Mouse (Mus musculus) MEL (cell line): ENCODE measurements around the gene Cdk1.

ENCODE experiments used
- CHD1 ChIP-seq: IDR thresholded peaks from 2 replicates; pipeline ENCODE4 v1.6.1; 2012; ENCODE audit warnings: low read depth, mild to moderate bottlenecking, inconsistent platforms, low read length, improper control_type of control experiment
- CHD2 ChIP-seq: IDR thresholded peaks from 2 replicates; pipeline ENCODE4 v1.6.1; 2011; ENCODE audit warnings: low read length, improper control_type of control experiment
- CTCF ChIP-seq, 3 experiments: IDR thresholded peaks in 2 of 3; conservative IDR thresholded peaks in 1 of 3; 2 replicates each; pipeline ENCODE4 v1.5.1; 2011 to 2012; ENCODE audit warnings: low read length in 3 of 3, low read depth in 2 of 3, mild to moderate bottlenecking in 2 of 3, improper control_type of control experiment in 1 of 3, inconsistent platforms in 1 of 3, mixed read lengths in 1 of 3, moderate library complexity in 1 of 3; ENCODE audit not compliant: control insufficient read depth in 1 of 3, insufficient read depth in 1 of 3, poor library complexity in 1 of 3, severe bottlenecking in 1 of 3
- ELF1 ChIP-seq: IDR thresholded peaks from 2 replicates; pipeline ENCODE4 v1.6.1; 2014; ENCODE audit warnings: low read depth, mild to moderate bottlenecking, inconsistent platforms, low read length, improper control_type of control experiment, moderate library complexity
- EP300 ChIP-seq, 2 experiments: IDR thresholded peaks; 2 replicates each; pipeline ENCODE4 v1.6.1; 2011; ENCODE audit warnings: improper control_type of control experiment in 2 of 2, low read length in 2 of 2, low read depth in 1 of 2, mild to moderate bottlenecking in 1 of 2
- HCFC1 ChIP-seq: IDR thresholded peaks from 2 replicates; pipeline ENCODE4 v1.6.1; 2012; ENCODE audit warnings: low read depth, mild to moderate bottlenecking, inconsistent platforms, low read length, improper control_type of control experiment, moderate library complexity
- MAZ ChIP-seq: IDR thresholded peaks from 2 replicates; pipeline ENCODE4 v1.6.1; 2012; ENCODE audit warnings: low read depth, mild to moderate bottlenecking, inconsistent platforms, low read length, improper control_type of control experiment
- MXI1 ChIP-seq: IDR thresholded peaks from 2 replicates; pipeline ENCODE4 v1.6.1; 2011; ENCODE audit warnings: mild to moderate bottlenecking, low read depth, low read length, improper control_type of control experiment
- MYC ChIP-seq: IDR thresholded peaks from 2 replicates; pipeline ENCODE4 v1.6.1; 2011; ENCODE audit warnings: low read depth, mild to moderate bottlenecking, low read length, improper control_type of control experiment, moderate library complexity
- POLR2A ChIP-seq, 2 experiments: IDR thresholded peaks; 2 replicates each; pipeline ENCODE4 v1.6.1; 2011 to 2012; ENCODE audit warnings: low read length in 2 of 2, mild to moderate bottlenecking in 2 of 2, control low read depth in 1 of 2, improper control_type of control experiment in 1 of 2, low read depth in 1 of 2, moderate library complexity in 1 of 2; ENCODE audit not compliant: control insufficient read depth in 1 of 2, insufficient read depth in 1 of 2, poor library complexity in 1 of 2
- SMC3 ChIP-seq: IDR thresholded peaks from 2 replicates; pipeline ENCODE4 v1.6.1; 2011; ENCODE audit warnings: low read depth, low read length, improper control_type of control experiment
- USF2 ChIP-seq, 2 experiments: IDR thresholded peaks; 2 replicates each; pipeline ENCODE4 v1.6.1; 2011 to 2012; ENCODE audit warnings: improper control_type of control experiment in 2 of 2, low read length in 2 of 2, borderline replicate concordance in 1 of 2, inconsistent platforms in 1 of 2, low read depth in 1 of 2, mild to moderate bottlenecking in 1 of 2; ENCODE audit not compliant: insufficient read depth in 1 of 2
- ZC3H11A ChIP-seq: IDR thresholded peaks from 2 replicates; pipeline ENCODE4 v1.6.1; 2012; ENCODE audit warnings: low read depth, mild to moderate bottlenecking, inconsistent platforms, low read length, improper control_type of control experiment
- ZNF384 ChIP-seq: IDR thresholded peaks from 2 replicates; pipeline ENCODE4 v1.6.1; 2012; ENCODE audit warnings: low read depth, mild to moderate bottlenecking, inconsistent platforms, low read length, improper control_type of control experiment

- TF ChIP-seq CTCF (IDR thresholded peaks at IDR 0.05 in 2 of 3, conservative IDR thresholded peaks at IDR 0.05 in 1 of 3; ENCODE audit: control insufficient read depth in 1 of 3, insufficient read depth in 1 of 3, low read depth in 2 of 3, low read length in 3 of 3, poor library complexity in 1 of 3, severe bottlenecking in 1 of 3) = no peak
- TF ChIP-seq MYC = no peak
- no peak for TF ChIP-seq ZC3H11A
- no peak for TF ChIP-seq HCFC1
- no peak for TF ChIP-seq EP300 (IDR thresholded peaks at IDR 0.05; ENCODE audit: low read depth in 1 of 2, low read length in 2 of 2)
- TF ChIP-seq USF2 (IDR thresholded peaks at IDR 0.05; ENCODE audit: borderline replicate concordance in 1 of 2, insufficient read depth in 1 of 2, low read depth in 1 of 2, low read length in 2 of 2) = no peak
- TF ChIP-seq ELF1 = no peak
- no peak for TF ChIP-seq POLR2A (IDR thresholded peaks at IDR 0.05; ENCODE audit: control insufficient read depth in 1 of 2, insufficient read depth in 1 of 2, low read depth in 1 of 2, low read length in 2 of 2, poor library complexity in 1 of 2)
- TF ChIP-seq CHD2 = no peak
- TF ChIP-seq MAZ = no peak
- no peak for TF ChIP-seq MXI1
- no peak for TF ChIP-seq CHD1
- no peak for TF ChIP-seq SMC3
- no peak for TF ChIP-seq ZNF384
Observed at GRCm38 (mm10) chr10:69305600-69305999, 47.1 kb downstream of the Cdk1 start.
